Mouse (Mus musculus) mesoderm, embryonic 11.5 days (tissue): ENCODE measurements around the gene Rab5c.

Experiments
- DNase-seq: peaks from one replicate; pipeline ENCODE4 v3.0.0-alpha.2; 2012; ENCODE audit warnings: low read depth, low spot score

The Rab5c gene

GRCm38 (mm10) chr11:100721776-100722492 lies 16.1 kb downstream of the Rab5c start:
- no peak for DNase-seq

- DNase-seq = no peak
These were observed 16.8 kb downstream of the Rab5c start for GRCm38 (mm10) chr11:100721254-100721653.

GRCm38 (mm10) chr11:100720345-100720744 lies 17.7 kb downstream of the Rab5c start:
- no peak for DNase-seq

DNA sequence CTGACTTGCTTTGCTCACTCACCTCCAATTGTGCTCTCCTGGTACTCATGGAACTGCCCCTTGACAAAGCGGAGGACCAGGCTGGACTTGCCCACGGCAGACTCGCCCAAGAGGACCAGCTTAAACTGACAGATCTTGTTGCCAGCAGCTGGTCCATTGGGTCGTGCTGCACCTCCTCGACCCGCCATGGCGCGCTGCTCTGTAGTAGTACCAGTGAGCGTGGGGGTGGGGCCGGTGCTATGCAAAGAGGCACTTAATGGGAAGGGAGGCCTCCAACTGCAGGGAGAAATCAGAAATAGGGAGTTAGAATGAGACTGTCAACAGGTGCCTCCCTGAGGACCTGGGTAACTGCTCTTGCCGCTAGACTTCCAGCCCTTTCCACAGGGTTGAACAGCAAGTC lies 18.1 kb downstream of the Rab5c start:
- DNase-seq = no peak

GRCm38 (mm10) chr11:100719312-100719711 lies 18.7 kb downstream of the Rab5c start:
- DNase-seq = no peak

DNA sequence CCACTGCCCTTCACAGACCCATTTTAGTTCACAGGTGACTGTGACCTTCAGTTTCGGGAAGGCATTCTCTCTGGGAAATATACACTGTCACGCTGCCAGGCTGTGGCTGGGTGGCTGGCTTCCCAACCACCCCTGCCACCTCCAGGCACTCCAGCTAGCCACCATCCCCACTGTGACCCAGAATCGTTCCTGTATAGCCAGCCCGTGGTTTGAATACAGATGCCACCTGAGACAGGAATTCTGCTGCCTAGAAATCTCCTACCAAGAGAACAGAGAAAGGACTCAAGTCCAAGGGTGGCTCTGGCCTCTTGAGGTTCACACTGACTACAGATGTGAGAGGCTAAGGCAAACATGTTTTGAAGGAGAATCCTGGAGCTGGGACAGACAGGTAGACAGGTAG lies 19.1 kb downstream of the Rab5c start:
- no peak for DNase-seq

GRCm38 (mm10) chr11:100718462-100718861 lies 19.6 kb downstream of the Rab5c start:
- no peak for DNase-seq

DNA sequence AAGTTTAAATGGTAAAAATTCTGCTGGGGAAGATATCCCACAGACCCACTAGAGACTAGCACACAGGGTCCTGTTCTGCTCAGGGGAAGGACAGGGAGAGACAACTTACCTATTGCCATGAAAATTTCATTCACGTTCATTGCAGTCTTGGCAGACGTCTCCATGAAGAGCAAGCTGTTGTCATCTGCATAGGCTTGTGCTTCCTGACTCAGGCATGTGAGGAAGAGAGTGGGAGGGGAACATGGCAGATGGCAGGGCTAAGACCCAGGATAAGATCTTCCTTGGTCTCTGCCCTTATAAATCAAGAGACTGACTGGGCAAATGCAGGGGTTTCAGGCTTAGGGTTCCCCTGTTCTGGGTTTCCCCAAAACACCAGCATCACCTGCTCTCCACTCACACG lies 21.4 kb downstream of the Rab5c start:
- DNase-seq = no peak

DNA sequence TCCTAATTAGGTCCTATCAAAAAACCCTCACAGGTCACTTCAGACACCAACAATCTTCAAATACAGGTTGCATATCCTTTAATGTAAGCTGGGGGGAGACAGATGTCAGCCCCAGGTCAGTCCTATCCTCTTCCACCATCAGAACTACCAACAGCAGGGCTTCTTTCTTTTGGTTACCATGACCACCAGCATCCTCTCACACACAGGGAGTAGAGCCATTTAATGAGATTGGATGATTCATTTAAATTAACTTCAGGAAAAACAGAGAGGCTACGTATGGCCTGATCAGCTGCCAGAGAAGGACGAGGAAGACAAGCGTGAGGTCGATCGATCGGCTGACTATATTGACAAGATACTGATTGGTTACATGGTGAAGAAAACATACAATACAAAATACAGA lies 23.1 kb downstream of the Rab5c start:
- DNase-seq = no peak

DNA sequence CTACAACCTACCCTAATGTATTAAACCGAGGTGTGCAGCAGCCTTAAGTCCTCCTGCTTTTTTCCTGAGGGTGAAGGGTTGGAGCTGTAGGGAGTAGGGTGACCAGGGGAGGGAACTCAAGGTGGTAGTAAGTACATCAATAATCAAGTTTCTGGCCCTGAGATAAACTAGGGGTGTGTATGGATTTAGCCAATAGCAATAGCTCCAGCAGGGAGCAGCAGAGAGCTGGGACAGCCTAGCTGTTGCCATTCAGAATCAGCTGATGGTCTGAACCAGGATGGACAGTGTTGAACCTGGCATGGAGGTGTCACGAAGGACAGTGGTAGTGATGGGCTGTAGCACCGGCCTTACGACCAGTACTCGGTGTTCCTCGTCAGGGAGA lies 23.5 kb downstream of the Rab5c start:
- peak; percentile 82 for DNase-seq

- DNase-seq = peak; percentile 58
These were observed 24.1 kb downstream of the Rab5c start, which contains the start of gene Hspb9 for GRCm38 (mm10) chr11:100713735-100714533. TSS of gene Hspb9 (plus strand) at chr11:100713850.

DNA sequence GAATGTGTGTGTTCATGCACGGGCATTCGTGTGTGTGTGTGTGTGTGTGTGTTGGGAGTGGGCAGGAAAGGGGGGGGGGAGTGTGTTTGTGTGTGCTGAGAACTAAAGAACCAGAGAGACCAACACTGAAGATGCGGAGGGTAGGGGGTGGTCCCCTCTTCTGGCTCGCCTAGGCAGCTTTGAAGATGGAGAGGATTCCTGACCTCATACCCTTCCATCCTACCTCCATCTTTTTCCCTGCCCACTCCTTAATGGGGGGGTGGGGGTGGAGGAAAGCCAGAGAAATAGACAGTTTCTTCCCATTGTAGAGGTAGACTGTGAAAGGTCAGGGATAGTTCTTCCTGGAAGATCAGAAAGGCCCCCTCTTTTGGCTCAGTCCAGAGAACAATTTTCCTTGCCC lies 24.8 kb downstream of the Rab5c start:
- DNase-seq = no peak

GRCm38 (mm10) chr11:100711783-100712615 lies 26.0 kb downstream of the Rab5c start, which contains the start of gene Kat2a:
TSS of gene Kat2a (minus strand) at chr11:100712465.
- peak; percentile 88 for DNase-seq

DNA sequence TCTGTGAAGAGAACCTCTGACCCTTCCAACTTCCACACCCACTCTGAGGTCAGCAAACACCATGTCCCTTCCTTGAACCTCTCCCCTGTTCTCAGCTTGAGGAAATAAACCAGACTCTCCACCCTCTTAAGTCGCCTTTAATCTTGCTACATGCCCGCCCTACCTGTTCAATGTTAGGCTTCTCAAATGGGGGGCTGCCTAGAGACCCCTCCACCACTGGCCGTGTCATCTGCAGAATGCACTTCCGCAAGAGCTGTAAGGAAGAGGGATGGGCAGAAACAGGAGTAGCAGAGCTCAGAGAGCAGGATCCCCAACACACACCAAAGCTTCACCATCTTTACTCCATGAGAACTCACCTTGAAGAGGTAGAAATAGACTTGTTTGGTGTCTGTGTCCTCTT lies 27.0 kb downstream of the Rab5c start:
- DNase-seq = no peak

DNA sequence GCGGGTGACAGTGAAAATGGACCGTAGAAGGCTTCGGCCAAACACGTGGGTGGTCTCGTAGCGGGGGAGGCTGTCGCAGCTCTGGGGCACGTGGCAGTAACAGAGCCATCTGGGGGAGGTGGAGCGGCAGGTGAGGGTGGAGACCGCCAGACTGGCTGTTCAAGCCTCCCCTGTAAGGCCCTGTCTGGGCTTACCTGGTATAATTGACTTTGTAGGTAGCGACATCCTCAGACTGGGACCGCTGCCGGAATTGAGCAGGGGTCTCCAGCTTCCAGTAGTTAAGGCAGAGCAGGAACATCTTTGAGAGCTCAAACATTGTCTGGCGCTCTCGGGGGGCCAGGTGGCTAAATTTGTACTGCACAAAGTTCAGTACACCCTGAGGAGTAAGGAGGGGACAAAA lies 27.5 kb downstream of the Rab5c start:
- no peak for DNase-seq

DNA sequence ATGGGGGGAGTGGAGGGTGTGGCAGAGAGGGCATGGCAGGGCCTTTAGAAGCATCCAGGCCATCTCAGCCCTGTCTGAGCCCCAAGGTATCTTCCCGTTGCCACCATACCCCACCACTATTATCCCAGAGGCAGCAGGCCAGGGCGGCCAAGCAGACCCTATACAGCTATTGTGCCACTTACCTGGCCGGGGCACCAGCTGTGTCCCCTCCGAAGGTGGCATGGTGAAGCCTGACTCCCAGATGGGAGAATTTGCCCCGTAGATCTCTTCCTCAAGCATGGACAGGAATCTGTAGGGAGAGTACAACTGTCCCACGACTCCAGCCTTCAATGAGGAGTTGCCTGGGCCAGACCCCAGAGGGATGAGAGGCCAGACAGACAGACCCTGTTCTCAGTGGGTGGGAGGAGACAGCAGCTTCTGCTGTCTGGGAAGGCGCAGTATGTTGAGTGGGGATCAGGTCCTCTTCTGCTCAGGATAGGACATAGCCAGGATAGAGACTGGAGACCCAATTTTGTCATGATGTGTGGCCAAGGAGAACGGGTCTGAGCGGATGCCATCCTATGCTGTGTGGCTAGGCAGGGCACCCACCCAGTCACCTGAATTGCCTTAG lies 28.7 kb downstream of the Rab5c start:
- no peak for DNase-seq

DNA sequence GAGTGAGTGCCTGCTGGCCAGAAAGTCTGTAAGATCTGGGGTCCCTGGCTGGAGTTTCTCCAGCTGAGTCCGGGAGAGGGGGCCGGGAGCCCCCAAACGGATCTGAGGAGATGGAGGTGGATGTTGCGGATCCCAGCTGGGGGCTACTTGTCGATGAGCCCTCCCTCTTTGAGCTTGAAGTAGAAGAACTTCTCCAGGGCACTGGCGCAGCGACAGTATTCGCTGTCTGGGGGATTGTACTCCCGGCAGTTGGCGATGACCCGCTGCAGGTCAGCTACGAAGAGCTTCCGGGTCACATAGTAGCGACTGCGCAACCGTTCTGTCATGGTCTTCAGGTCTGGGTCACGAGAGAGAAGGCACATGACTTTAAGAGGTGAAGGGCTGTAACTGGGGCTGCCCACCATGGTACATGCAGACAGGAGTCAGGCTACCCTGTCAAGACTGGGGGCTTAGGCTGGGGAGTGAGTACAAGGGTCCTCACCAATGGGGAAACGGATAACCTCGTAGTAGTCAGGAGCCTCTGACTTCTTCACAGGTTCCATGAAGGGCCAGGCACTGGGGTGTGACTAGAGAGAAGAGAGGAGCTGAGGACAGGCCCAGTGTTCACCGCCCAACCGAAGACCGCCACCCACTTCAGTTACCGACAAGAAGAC lies 32.8 kb downstream of the Rab5c start:
- no peak for DNase-seq

DNA sequence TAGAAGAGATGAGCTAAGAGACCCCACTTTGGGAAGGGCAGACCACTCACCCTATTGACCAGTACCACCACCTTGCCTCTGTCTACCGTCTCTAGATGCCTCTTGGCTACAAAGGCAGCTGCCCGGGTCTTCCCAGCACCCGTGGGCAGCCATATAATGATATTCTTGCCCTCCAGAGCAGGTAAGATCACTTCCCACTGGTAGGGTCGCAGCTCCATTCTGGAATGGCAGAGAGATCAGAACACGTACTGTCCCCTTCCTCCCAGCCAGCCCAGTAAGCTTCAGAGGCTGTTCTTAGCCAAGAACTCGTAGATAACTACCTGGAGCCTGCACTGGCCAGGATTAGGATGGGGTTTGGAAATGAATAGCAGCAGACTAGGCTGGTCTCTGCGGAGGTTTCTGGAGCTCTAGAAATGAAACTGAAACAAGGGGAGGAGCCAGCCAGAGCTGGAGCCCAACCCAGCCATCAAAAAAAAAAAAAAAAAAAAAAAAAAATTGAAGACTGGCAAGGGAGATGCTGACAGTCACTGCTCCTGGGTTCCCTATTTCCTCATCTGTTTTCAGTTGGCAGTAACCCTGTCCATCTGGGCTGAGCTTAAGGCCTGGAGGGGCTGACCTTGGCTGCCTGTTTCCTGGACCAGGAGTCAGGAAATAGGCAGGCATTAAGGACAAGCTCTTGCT lies 34.0 kb downstream of the Rab5c start, which contains the start of gene Dhx58:
Gene Dhx58 (minus strand): TSS at position 421 of the 681 bp plus-strand sequence.
- no peak for DNase-seq

GRCm38 (mm10) chr11:100703366-100703765 lies 34.6 kb downstream of the Rab5c start:
- no peak for DNase-seq

DNA sequence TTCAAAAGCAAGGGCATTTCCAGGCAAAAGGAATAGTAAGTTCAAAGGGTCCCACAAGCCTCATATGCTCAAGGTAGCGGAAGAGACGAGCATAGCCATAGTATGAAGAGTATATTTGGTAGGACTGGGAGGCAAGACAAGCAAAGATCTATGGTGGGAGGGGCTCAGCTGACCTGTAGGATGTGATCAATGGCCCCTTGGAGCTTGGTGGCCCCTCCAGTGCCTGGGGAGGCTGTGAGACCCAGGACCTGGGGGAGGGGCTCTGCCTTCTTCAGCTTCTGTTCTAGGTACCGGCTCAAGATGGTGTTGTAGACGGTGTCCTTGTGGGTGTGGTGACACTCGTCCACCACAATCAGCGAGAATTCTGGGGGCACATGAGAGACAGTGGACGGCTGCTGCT lies 35.1 kb downstream of the Rab5c start:
- no peak for DNase-seq
